Mouse (Mus musculus): ENCODE measurements around the gene Hnf1a. TPM values are rescaled to one million over a fixed set of nuclear protein-coding genes. Genes with fewer than 3 reads are reported as not detected.
"Not testable (repeated sequence)": the region's sequence is repeated elsewhere in the genome, so short reads cannot be mapped to it uniquely, and the experiment has no call there.

The Hnf1a gene
- total and polyA plus RNA-seq, 3 experiments: 0.38 TPM; not detected in 2

GRCm38 (mm10) chr5:114948891-114949290 is 22.0 kb downstream of the Hnf1a start:
- no peak for TF ChIP-seq GATA2 (IDR thresholded peaks at IDR 0.05; ENCODE audit: borderline replicate concordance, low read depth, low read length)
- no peak for TF ChIP-seq TAL1 (conservative IDR thresholded peaks at IDR 0.05; ENCODE audit: low read depth, low read length)
- no peak for TF ChIP-seq GATA1 (IDR thresholded peaks at IDR 0.05; ENCODE audit: borderline replicate concordance, low read length)
- no peak for TF ChIP-seq POLR2AphosphoS5 (IDR thresholded peaks at IDR 0.05; ENCODE audit: insufficient replicate concordance, low read depth, low read length)
- TF ChIP-seq CTCF (IDR thresholded peaks at IDR 0.05; ENCODE audit: low read depth, low read length): no peak
- no peak overlapping the region for H3K4me3 ChIP-seq (ENCODE audit: low read depth, low read length)
- H3K36me3 ChIP-seq (replicated peaks): peaks cover 67% of the 10 kb centered on the region
- H3K4me1 ChIP-seq (ENCODE audit: insufficient read depth, low read depth, low read length): peaks cover 5% of the 10 kb centered on the region
- H3K9me3 ChIP-seq (replicated peaks): no peaks in the 10 kb centered on the region
- DNase-seq (ENCODE audit: low spot score) (no peak), ATAC-seq (ENCODE audit: extremely low read depth, insufficient number of reproducible peaks, low FRiP score, poor library complexity, severe bottlenecking) (no peak)
- peaks cover 8% of the 10 kb centered on the region; the same call in 1 of the 2 replicates for H3K27me3 ChIP-seq (ENCODE audit: insufficient read depth, low read length)

- Histone ChIP-seq H3K4me1 (ENCODE audit: insufficient read depth, low read depth, low read length) (peaks cover 13% of the 10 kb centered on the region), H3K36me3 (replicated peaks) (peaks cover 66% of the 10 kb centered on the region), H3K27me3 (ENCODE audit: insufficient read depth, low read length) (no peaks in the 10 kb centered on the region), H3K9me3 (replicated peaks) (no peaks in the 10 kb centered on the region), H3K4me3 (ENCODE audit: low read depth, low read length) (no peak overlapping the region)
- no peak for ATAC-seq (ENCODE audit: extremely low read depth, insufficient number of reproducible peaks, low FRiP score, poor library complexity, severe bottlenecking)
- TF ChIP-seq TAL1 (conservative IDR thresholded peaks at IDR 0.05; ENCODE audit: low read depth, low read length) (no peak), GATA1 (IDR thresholded peaks at IDR 0.05; ENCODE audit: borderline replicate concordance, low read length) (no peak), POLR2AphosphoS5 (IDR thresholded peaks at IDR 0.05; ENCODE audit: insufficient replicate concordance, low read depth, low read length) (no peak), CTCF (IDR thresholded peaks at IDR 0.05; ENCODE audit: low read depth, low read length) (no peak), GATA2 (IDR thresholded peaks at IDR 0.05; ENCODE audit: borderline replicate concordance, low read depth, low read length) (no peak)
- no peak for DNase-seq (ENCODE audit: low spot score)
Observed at GRCm38 (mm10) chr5:114945072-114945471, 25.8 kb downstream of the Hnf1a start.

GRCm38 (mm10) chr5:114942766-114943130 is 28.1 kb downstream of the Hnf1a start:
- no peaks in the 10 kb centered on the region for H3K9me3 ChIP-seq (replicated peaks)
- H3K27me3 ChIP-seq (ENCODE audit: insufficient read depth, low read length): no peaks in the 10 kb centered on the region; the same call in 1 of the 2 replicates
- peaks cover 47% of the 10 kb centered on the region for H3K36me3 ChIP-seq (replicated peaks)
- peak overlapping the region; percentile 80 for H3K4me3 ChIP-seq (ENCODE audit: low read depth, low read length)
- TF ChIP-seq CTCF (IDR thresholded peaks at IDR 0.05; ENCODE audit: low read depth, low read length): no peak
- TF ChIP-seq GATA1 (IDR thresholded peaks at IDR 0.05; ENCODE audit: borderline replicate concordance, low read length): no peak
- TF ChIP-seq POLR2AphosphoS5 (IDR thresholded peaks at IDR 0.05; ENCODE audit: insufficient replicate concordance, low read depth, low read length): no peak
- TF ChIP-seq GATA2 (IDR thresholded peaks at IDR 0.05; ENCODE audit: borderline replicate concordance, low read depth, low read length): no peak
- ATAC-seq (ENCODE audit: extremely low read depth, insufficient number of reproducible peaks, low FRiP score, poor library complexity, severe bottlenecking) (no peak), DNase-seq (ENCODE audit: low spot score) (no peak)
- peaks cover 13% of the 10 kb centered on the region for H3K4me1 ChIP-seq (ENCODE audit: insufficient read depth, low read depth, low read length)

- H3K4me3 ChIP-seq (ENCODE audit: low read depth, low read length): peak within 1 kb of the TSS; percentile 80
- TF ChIP-seq CTCF (IDR thresholded peaks at IDR 0.05; ENCODE audit: low read depth, low read length): no peak
- no peak for TF ChIP-seq GATA2 (IDR thresholded peaks at IDR 0.05; ENCODE audit: borderline replicate concordance, low read depth, low read length)
- TF ChIP-seq POLR2AphosphoS5 (IDR thresholded peaks at IDR 0.05; ENCODE audit: insufficient replicate concordance, low read depth, low read length): no peak
- no peak for TF ChIP-seq GATA1 (IDR thresholded peaks at IDR 0.05; ENCODE audit: borderline replicate concordance, low read length)
- no peak for TF ChIP-seq TAL1 (conservative IDR thresholded peaks at IDR 0.05; ENCODE audit: low read depth, low read length)
- DNase-seq (ENCODE audit: low spot score) (peak; percentile 96), ATAC-seq (ENCODE audit: extremely low read depth, insufficient number of reproducible peaks, low FRiP score, poor library complexity, severe bottlenecking) (peak; percentile 81)
- peaks cover 16% of the 10 kb centered on the region for H3K4me1 ChIP-seq (ENCODE audit: insufficient read depth, low read depth, low read length)
- H3K36me3 ChIP-seq (replicated peaks): peaks cover 47% of the 10 kb centered on the region
- peaks cover 5% of the 10 kb centered on the region for H3K27me3 ChIP-seq (ENCODE audit: insufficient read depth, low read length)
- no peaks in the 10 kb centered on the region for H3K9me3 ChIP-seq (replicated peaks)
Observed at GRCm38 (mm10) chr5:114942074-114942765, 28.7 kb downstream of the Hnf1a start, which contains the start of gene 2210016L21Rik. Gene 2210016L21Rik (plus strand): TSS chr5:114942158.

GRCm38 (mm10) chr5:114941138-114941537 is 29.8 kb downstream of the Hnf1a start:
- ATAC-seq (ENCODE audit: extremely low read depth, insufficient number of reproducible peaks, low FRiP score, poor library complexity, severe bottlenecking); DNase-seq (ENCODE audit: low spot score); H3K4me3 ChIP-seq (ENCODE audit: low read depth, low read length); H3K27me3 ChIP-seq (ENCODE audit: insufficient read depth, low read length); H3K9me3 ChIP-seq (replicated peaks): not testable (repeated sequence)
- peaks cover 21% of the 10 kb centered on the region for H3K4me1 ChIP-seq (ENCODE audit: insufficient read depth, low read depth, low read length)
- peaks cover 46% of the 10 kb centered on the region for H3K36me3 ChIP-seq (replicated peaks)

- no peak for ATAC-seq (ENCODE audit: extremely low read depth, insufficient number of reproducible peaks, low FRiP score, poor library complexity, severe bottlenecking)
- TF ChIP-seq CTCF (IDR thresholded peaks at IDR 0.05; ENCODE audit: low read depth, low read length) (no peak), POLR2AphosphoS5 (IDR thresholded peaks at IDR 0.05; ENCODE audit: insufficient replicate concordance, low read depth, low read length) (no peak), TAL1 (conservative IDR thresholded peaks at IDR 0.05; ENCODE audit: low read depth, low read length) (no peak)
- Histone ChIP-seq H3K9me3 (replicated peaks) (no peaks in the 10 kb centered on the region), H3K27me3 (ENCODE audit: insufficient read depth, low read length) (peaks cover 23% of the 10 kb centered on the region), H3K4me1 (ENCODE audit: insufficient read depth, low read depth, low read length) (peaks cover 8% of the 10 kb centered on the region; the same call in 1 of the 2 replicates), H3K4me3 (ENCODE audit: low read depth, low read length) (no peak overlapping the region), H3K36me3 (replicated peaks) (peaks cover 55% of the 10 kb centered on the region)
- DNase-seq (ENCODE audit: low spot score): no peak
Observed at GRCm38 (mm10) chr5:114935838-114936237, 35.1 kb downstream of the Hnf1a start.

Data from G1E (cell line).